7 mouse cellular contexts compared by ENCODE assay signal in the genomic region with DNA sequence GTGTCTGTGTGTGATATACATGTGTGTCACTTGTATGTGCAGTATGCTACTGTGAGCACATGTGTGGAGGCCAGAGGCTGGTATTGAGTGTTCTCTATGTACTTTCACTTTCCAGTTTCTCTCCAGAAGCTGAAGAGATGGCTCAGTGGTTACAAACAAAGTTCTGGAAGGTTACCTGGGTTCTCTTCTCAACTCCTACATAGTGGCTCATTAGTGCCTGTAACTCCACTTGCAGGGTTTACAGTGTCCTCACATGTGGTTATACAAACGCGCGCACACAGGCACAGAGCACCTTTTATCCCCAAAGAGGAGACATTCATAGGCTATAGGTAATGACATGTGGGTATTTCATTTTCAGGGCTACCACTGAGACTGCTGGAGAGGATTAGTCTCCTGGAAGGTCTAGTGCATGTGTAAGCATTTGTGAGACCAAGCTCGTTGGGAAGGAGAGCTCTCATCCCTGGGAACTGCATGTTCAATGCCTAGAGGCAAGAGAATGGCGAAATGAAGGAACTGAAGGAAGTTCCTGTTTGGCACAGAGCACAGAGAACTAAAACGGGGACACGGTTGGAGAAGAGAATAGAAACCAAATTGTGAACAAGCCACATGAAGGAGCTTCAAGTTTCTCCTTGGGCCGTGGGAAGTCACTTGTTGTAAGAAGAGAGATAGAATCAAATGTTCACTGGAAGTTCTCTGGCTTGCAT.
"Had no signal": no experiment of that assay in that cellular context is flagged by ENCODE, and none has a peak within 500 bp of the region (broad histone marks: within the 10 kb centered on the region; RNA-seq: fewer than 3 reads in every experiment).

No protein-coding gene starts in this region.

- ATAC-seq: liver, embryonic 12.5 days had no signal

- DNase-seq: kidney, adult 18-20 months; kidney, postnatal 10 days; kidney, postnatal 4 days; lung, postnatal 14 days; midbrain, embryonic 14.5 days; right cerebral cortex, postnatal 14 days had no signal
